Mouse (Mus musculus): ENCODE measurements around the gene Copg1. TPM values are rescaled to one million over a fixed set of nuclear protein-coding genes. Genes with fewer than 3 reads are reported as not detected.

The Copg1 gene
- 160 TPM for polyA plus RNA-seq (2017; shearing (Covaris generic))

GRCm38 (mm10) chr6:87887594-87888233 lies at the start of gene Copg1:
Gene Copg1 (plus strand): TSS chr6:87887814.

GRCm38 (mm10) chr6:87838551-87839197 lies 48.9 kb upstream of the Copg1 start, which contains the start of gene Isy1:
Gene Isy1 (minus strand): TSS chr6:87838798.

DNA sequence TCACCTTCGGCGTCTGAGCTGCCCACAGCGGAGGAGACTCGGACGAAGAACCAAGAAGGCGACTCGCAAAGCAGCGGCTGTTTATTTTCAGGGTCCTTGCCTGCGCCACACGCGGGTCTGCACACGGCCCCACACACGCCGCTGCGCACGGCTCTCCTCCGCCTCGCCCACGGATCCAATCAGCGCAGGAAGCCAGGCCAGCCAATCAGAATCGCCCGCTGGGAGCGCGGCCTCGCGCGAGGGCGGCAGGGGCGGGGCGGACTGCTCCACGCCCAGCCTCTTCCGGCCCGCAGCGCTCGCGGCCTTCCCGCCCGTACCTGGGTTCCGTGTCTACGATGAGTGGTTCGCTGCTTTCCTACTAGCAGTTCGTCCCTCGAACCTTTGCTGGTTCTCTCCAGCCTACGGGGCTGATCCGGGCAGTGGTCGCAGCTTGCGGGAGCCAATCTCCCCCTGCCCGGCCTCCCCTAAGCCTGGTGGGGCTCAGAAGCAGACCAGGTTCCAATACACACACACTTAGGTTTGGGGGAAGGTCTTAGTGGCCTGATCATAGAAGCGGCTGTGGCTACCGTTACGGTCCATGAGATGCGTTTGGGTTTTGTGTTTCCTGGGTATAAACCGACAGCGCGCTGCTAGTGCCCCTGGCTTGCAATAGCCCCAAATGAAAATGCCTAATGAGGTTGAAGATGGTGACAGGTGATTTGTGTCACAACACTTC lies 36.6 kb upstream of the Copg1 start, which contains the start of gene Cnbp:
Cnbp (minus strand) TSS at position 207 of the 715 bp plus-strand sequence.

DNA sequence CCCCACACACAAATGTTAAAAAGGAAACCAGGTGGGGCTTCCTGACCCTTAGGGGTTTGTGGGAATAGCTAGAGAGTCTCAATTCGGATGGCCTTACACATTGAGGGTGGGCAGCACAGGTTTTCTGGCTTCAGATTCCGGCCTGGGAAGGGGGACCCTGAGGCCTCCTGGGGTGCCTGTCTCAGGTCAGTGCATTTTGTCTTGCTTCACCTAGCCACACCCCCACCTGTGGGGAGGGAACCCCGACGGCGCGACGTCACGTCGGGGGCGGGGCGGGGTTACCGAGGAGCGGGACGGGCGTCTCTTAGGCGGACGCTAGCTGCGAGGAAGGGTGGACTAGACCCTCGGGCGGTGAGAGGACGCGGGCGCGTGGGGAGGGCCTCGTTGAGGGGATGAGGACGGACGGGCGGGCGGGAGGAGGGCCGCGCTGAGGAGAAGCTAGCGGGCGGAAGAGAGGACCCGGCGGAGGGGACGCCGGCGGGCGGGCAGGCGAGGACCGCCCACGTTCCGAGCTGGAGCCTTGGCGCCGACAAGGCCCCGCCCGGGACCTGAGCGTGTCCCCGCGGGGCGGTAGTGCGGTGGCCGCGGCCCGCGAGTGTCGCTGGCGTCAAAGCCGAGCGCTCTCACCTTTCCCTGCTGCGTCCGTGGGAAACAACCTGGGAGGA lies 26.2 kb downstream of the Copg1 start, which contains the start of gene Hmces:
Hmces (plus strand) TSS at position 275 of the 665 bp plus-strand sequence.

Other genes with a start within 250 kb of the Copg1 start
- 5.8 TPM for gene Aplf, start 215.6 kb upstream of the Copg1 start, polyA plus RNA-seq (2017; shearing (Covaris generic))
- gene Efcc1, start 156.9 kb upstream of the Copg1 start, polyA plus RNA-seq (2017; shearing (Covaris generic)), result 0.25 TPM
- not detected for gene Gp9, start 109.7 kb upstream of the Copg1 start, polyA plus RNA-seq (2017; shearing (Covaris generic))
- gene Rab43, start 75.7 kb upstream of the Copg1 start, polyA plus RNA-seq (2017; shearing (Covaris generic)), result 51.5 TPM
- gene Gm45140, start 52.0 kb upstream of the Copg1 start, polyA plus RNA-seq (2017; shearing (Covaris generic)), result 36.4 TPM
- gene Isy1, start 49.0 kb upstream of the Copg1 start, polyA plus RNA-seq (2017; shearing (Covaris generic)), result 219 TPM
- 2,062 TPM for gene Cnbp, start 36.7 kb upstream of the Copg1 start, polyA plus RNA-seq (2017; shearing (Covaris generic))
- 56.6 TPM for gene Hmces, start 26.1 kb downstream of the Copg1 start, polyA plus RNA-seq (2017; shearing (Covaris generic))
- not detected for gene H1fx, start 93.8 kb downstream of the Copg1 start, polyA plus RNA-seq (2017; shearing (Covaris generic))
- gene Rab7, start 157.5 kb downstream of the Copg1 start, polyA plus RNA-seq (2017; shearing (Covaris generic)), result 261 TPM
- gene Rpn1, start 196.7 kb downstream of the Copg1 start, polyA plus RNA-seq (2017; shearing (Covaris generic)), result 136 TPM

All from naive thymus-derived CD4-positive, alpha-beta T cell, adult 5 months (primary cell).